Mouse (Mus musculus): ENCODE data around the gene Smim23. TPM values are rescaled to one million over a fixed set of nuclear protein-coding genes. Genes with fewer than 3 reads are reported as not detected.

Gene Smim23
- polyA plus RNA-seq (2014; fragmentation: Illumina TruSeq; extraction: RNeasy Lipid Tissue Mini Kit (QIAGEN cat#74804); ENCODE audit: low replicate concordance), result not detected

GRCm38 (mm10) chr11:32824505-32824904 lies at the start of gene Smim23:
TSS of gene Smim23 (minus strand) at chr11:32824605.

Other genes starting within 250 kb of the Smim23 start
- gene Fbxw11, start 181.9 kb downstream of the Smim23 start, polyA plus RNA-seq (2014; fragmentation: Illumina TruSeq; extraction: RNeasy Lipid Tissue Mini Kit (QIAGEN cat#74804); ENCODE audit: low replicate concordance), result 57.1 TPM

Data from small intestine, adult 10 weeks (tissue).